Mouse (Mus musculus) kidney, embryonic 15.5 days (tissue): ENCODE measurements around the gene Nhlh2. TPM values are rescaled to one million over a fixed set of nuclear protein-coding genes. Genes with fewer than 3 reads are reported as not detected.

Experiments
- ATAC-seq: fragments of 200-750 bp; cut with Nextera tagmentation; replicated peaks from 2 replicates; pipeline ENCODE4 v1.8.0; 2017; ENCODE audit warnings: moderate TSS enrichment; ENCODE audit not compliant: low FRiP score
- H3K27ac ChIP-seq: fragments of 300-500 bp; sonication (generic); 2 replicates; pipeline ENCODE4 v1.5.1; 2015; ENCODE audit warnings: mild to moderate bottlenecking, inconsistent platforms
- H3K27me3 ChIP-seq: fragments of 300-500 bp; sonication (generic); 2 replicates; pipeline ENCODE4 v1.6.1; 2015; ENCODE audit warnings: inconsistent platforms
- H3K36me3 ChIP-seq: fragments of 300-500 bp; sonication (generic); 2 replicates; pipeline ENCODE4 v1.6.1; 2015; ENCODE audit warnings: inconsistent platforms
- H3K4me1 ChIP-seq: fragments of 300-500 bp; sonication (generic); 2 replicates; pipeline ENCODE4 v1.6.1; 2015; ENCODE audit warnings: inconsistent platforms
- H3K4me2 ChIP-seq: fragments of 300-500 bp; sonication (generic); 2 replicates; pipeline ENCODE4 v1.6.1; 2015; ENCODE audit warnings: moderate library complexity, mild to moderate bottlenecking, inconsistent platforms
- H3K4me3 ChIP-seq: fragments of 300-500 bp; sonication (generic); replicated peaks from 2 replicates; pipeline ENCODE4 v1.5.1; 2015; ENCODE audit warnings: mild to moderate bottlenecking, inconsistent platforms
- H3K9ac ChIP-seq: fragments of 300-500 bp; sonication (generic); 2 replicates; pipeline ENCODE4 v1.6.1; 2015; ENCODE audit warnings: mild to moderate bottlenecking, inconsistent platforms
- H3K9me3 ChIP-seq: fragments of 300-500 bp; sonication (generic); replicated peaks from 2 replicates; pipeline ENCODE4 v1.6.1; 2016; ENCODE audit warnings: inconsistent platforms
- WGBS: fragments of 180-500 bp; shearing (Covaris S2); methylation state at CpG from one replicate; pipeline ENCODE4 v1.1.7; 2015; ENCODE audit warnings: mixed read lengths; 5-methylcytosine and 5-hydroxymethylcytosine counted together
- polyA plus RNA-seq: library from polyadenylated mRNA; unstranded; fragments of >200 nt; fragmentation: Nextera tagmentation; extraction: Ambion mirVana; gene quantifications from 2 replicates; pipeline ENCODE4 v1.2.1, GENCODE M21; 2015

The Nhlh2 gene
- polyA plus RNA-seq, 1 experiment from 2014 or later: not detected

DNA sequence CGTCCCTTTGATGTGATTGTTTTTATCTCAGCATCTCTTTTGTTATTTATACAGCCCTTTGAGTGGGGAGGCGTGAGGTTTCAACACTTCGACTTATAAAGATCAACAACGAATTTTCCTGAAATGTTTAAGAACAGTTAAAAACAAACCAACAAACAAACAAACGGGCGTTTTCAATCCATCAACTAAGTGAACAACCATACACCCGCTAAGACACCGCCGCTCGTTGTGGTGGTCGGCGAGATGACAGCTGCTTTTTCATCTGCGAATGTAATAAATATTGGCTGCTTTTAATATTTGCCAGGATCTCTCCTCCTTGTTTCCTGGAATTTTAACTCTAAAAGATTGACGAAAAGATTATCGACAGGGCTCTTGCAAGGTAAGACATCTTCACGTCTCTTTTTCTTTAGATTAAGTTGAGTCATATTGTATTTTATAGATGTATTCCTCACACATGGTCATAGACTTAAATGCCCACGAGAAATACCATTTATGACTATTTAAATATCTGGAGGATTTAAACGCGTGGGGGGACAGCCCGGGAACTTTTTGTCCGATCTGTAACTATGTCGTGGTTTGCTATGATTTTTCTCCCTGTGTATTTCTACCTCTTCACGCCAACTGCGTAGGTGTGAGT is 923 bp downstream of the Nhlh2 start:
- Histone ChIP-seq H3K27me3 (peaks cover 82% of the 10 kb centered on the region), H3K9me3 (no peaks in the 10 kb centered on the region), H3K27ac (no peak overlapping the region), H3K4me3 (peak overlapping the region; percentile 37), H3K4me2 (no peak overlapping the region), H3K36me3 (no peaks in the 10 kb centered on the region), H3K4me1 (peaks cover 21% of the 10 kb centered on the region), H3K9ac (no peak overlapping the region)
- WGBS: 3% methylated on average over 24 of the region's 24 CpGs
- ATAC-seq: no peak

DNA sequence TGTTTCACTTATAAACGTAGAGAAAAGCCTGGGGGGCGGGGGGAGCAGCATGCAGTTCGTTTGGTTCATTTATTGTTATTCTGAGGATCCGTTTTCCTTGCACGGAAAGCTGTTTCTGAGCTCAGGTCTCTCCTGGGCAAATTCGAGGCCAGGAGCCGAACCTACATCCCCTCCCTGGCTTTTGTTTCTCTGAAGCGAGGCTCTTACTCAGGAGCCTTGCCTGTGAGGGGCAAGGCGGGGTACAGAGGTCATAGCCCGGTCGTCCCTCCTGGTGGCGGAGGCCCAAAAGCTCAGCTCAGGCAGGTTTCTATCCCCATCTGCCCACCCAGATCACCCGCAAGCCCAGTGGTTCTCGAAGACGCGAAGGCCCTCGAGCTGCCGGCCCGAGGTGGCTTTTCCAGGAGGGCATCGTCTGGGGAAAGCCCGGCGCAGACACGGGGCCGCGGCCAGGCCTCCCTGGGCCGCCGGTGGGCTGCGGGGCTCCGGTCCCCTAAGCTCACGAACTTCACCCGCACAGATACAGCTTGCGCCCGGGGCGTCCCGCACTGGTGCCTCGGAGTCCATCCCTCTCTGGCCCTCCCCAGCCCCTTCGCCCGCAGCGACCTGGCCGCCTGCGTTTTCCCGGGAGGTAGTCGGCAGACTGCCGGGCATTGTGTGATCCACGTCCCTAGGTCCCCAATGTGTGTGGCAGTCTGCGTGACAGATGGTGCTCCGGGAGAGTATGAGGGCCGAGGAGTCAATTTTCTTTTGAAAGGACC is 1.6 kb downstream of the Nhlh2 start:
- Histone ChIP-seq H3K27ac (no peak overlapping the region), H3K4me2 (peak overlapping the region; percentile 61), H3K9ac (no peak overlapping the region), H3K27me3 (peaks cover 89% of the 10 kb centered on the region), H3K36me3 (no peaks in the 10 kb centered on the region), H3K4me3 (peak overlapping the region; percentile 37), H3K4me1 (peaks cover 21% of the 10 kb centered on the region), H3K9me3 (no peaks in the 10 kb centered on the region)
- WGBS: under 1% methylated on average over 48 of the region's 48 CpGs
- no peak; the same call in 1 of the 2 replicates for ATAC-seq

DNA sequence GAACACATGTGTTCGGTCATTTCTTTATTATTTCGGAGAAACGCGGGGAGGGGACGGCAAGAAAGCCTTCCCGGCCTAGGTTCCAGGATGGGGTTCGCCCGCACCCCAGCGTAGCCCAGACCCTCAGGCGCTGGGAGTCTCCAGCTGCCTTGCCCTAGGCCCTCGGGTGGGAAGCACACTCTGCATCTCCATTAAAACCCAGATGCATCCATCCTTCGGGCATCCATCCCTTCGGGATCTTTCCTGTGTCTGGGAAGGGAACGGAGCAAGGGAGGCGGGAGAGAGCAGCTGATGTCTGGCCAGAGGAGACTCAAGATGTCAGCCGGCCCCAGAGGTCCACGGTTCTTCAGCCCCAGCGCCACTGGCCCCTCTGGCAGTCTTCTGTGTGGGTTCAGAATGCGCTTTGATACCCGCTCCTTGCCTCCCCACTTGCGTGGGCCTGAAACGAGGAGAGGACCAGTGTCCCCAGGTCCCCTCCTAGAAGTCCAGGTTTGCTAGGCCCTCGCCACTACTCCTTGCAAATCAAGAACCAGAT is 2.3 kb downstream of the Nhlh2 start:
- Histone ChIP-seq H3K9ac (no peak overlapping the region), H3K4me3 (peak overlapping the region; percentile 37), H3K4me1 (peaks cover 23% of the 10 kb centered on the region), H3K27me3 (peaks cover 95% of the 10 kb centered on the region), H3K27ac (no peak overlapping the region), H3K4me2 (peak overlapping the region; percentile 61), H3K9me3 (no peaks in the 10 kb centered on the region), H3K36me3 (no peaks in the 10 kb centered on the region)
- ATAC-seq: peak; percentile 43; the same call in 1 of the 2 replicates
- 5% methylated on average over 23 of the region's 23 CpGs for WGBS

DNA sequence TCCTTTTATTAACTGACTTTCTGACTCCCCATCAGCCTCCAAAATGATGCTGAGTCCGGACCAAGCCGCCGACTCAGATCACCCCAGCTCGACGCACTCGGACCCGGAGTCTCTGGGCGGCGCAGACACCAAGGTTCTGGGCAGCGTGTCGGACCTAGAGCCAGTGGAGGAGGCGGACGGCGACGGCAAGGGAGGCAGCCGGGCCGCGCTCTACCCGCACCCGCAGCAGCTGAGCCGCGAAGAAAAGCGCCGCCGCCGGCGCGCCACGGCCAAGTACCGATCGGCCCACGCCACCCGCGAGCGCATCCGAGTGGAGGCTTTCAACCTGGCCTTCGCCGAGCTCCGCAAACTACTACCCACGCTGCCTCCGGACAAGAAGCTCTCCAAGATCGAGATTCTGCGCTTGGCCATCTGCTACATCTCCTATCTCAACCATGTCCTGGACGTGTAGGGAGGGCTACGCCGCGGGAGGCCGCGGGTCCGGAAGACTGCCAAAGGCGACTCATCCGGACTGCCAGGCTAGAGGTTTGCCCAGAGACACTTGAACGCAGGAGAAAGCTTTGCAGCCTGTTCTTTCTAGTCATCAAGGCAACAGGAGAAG is 2.8 kb downstream of the Nhlh2 start:
- WGBS: under 1% methylated on average over 53 of the region's 53 CpGs
- Histone ChIP-seq H3K9ac (no peak overlapping the region), H3K4me1 (peaks cover 25% of the 10 kb centered on the region), H3K27ac (no peak overlapping the region), H3K36me3 (no peaks in the 10 kb centered on the region), H3K9me3 (no peaks in the 10 kb centered on the region), H3K27me3 (peaks cover 93% of the 10 kb centered on the region), H3K4me2 (peak overlapping the region; percentile 61), H3K4me3 (peak overlapping the region; percentile 37)
- ATAC-seq: no peak; the same call in 1 of the 2 replicates

DNA sequence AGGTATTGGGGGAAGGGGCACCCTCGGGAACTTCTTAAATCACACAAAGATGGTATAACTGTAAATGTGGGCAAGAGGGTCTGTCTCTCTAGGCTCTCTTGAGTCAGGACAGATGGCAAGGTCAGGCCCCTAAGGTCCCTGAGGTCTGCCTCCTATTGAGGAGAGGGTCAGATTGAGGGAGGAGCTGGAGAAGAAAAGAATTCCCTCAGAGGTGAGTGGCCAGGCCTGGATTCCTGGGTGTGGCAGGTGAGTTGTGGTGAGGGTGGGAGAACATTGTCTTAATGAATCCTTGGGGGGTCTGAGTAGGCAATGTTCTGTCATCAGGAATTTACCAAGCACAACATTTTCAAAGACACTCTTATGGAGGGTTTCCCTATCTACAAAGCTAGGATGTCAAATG is 10.7 kb downstream of the Nhlh2 start:
- WGBS: 57% methylated on average over 1 of the region's 1 CpGs
- H3K4me2 ChIP-seq: no peak overlapping the region
- H3K27ac ChIP-seq: no peak overlapping the region
- H3K27me3 ChIP-seq: peaks cover 76% of the 10 kb centered on the region
- H3K9me3 ChIP-seq: no peaks in the 10 kb centered on the region
- no peaks in the 10 kb centered on the region for H3K36me3 ChIP-seq
- peaks cover 11% of the 10 kb centered on the region; the same call in 1 of the 2 replicates for H3K4me1 ChIP-seq
- H3K9ac ChIP-seq: no peak overlapping the region
- H3K4me3 ChIP-seq: no peak overlapping the region
- ATAC-seq: no peak

DNA sequence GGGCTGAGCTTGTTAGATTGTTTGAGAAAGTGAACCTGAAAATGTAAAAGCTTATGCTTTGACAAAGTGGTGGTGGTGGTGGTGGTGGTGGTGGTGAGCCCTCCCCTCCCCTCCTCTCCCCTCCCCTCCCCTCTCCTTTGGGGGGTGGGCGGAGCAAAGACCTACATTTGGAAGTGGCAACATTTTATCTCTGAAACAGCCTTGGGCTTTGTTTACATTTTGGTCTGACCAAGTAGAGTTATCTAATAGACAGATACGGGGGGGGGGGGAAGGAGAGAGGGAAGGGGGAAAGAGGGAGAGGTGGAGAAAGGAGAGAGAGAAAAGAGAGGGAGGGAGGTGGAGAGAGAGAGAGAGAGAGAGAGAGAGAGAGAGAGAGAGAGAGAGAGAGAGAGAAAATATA is 12.8 kb downstream of the Nhlh2 start:
- H3K4me3 ChIP-seq: no peak overlapping the region
- WGBS: 0% methylated on average over 1 of the region's 2 CpGs
- no peak for ATAC-seq
- H3K9me3 ChIP-seq: no peaks in the 10 kb centered on the region
- H3K4me2 ChIP-seq: no peak overlapping the region
- H3K27ac ChIP-seq: no peak overlapping the region
- H3K4me1 ChIP-seq: peaks cover 7% of the 10 kb centered on the region; the same call in 1 of the 2 replicates
- H3K36me3 ChIP-seq: no peaks in the 10 kb centered on the region
- H3K9ac ChIP-seq: no peak overlapping the region
- peaks cover 63% of the 10 kb centered on the region for H3K27me3 ChIP-seq

DNA sequence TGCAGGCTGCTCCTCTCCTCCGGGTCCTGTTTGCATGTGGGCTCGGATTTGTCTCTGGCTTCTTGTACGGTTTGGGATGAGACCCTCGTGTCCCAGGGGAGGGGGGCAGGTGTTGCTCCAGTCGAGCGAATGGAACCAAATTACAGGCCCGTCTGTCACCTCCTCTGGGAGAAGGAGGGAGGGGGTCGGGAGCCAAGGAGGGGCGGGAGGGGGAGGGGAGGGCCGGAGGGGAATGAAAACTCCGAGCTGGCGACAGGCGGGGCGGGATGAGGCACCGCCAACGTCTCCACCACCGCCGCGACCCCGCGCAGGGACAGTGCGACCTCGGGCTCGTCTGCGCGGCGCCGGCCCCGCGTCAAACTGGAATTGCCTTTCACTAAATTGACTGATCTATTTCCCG is 13.5 kb downstream of the Nhlh2 start:
- Histone ChIP-seq H3K9me3 (no peaks in the 10 kb centered on the region), H3K27me3 (peaks cover 61% of the 10 kb centered on the region), H3K4me2 (peak overlapping the region; percentile 66), H3K4me1 (peaks cover 7% of the 10 kb centered on the region; the same call in 1 of the 2 replicates), H3K4me3 (peak overlapping the region; percentile 35), H3K9ac (no peak overlapping the region), H3K36me3 (no peaks in the 10 kb centered on the region), H3K27ac (no peak overlapping the region)
- ATAC-seq: no peak
- 1% methylated on average over 27 of the region's 31 CpGs for WGBS

DNA sequence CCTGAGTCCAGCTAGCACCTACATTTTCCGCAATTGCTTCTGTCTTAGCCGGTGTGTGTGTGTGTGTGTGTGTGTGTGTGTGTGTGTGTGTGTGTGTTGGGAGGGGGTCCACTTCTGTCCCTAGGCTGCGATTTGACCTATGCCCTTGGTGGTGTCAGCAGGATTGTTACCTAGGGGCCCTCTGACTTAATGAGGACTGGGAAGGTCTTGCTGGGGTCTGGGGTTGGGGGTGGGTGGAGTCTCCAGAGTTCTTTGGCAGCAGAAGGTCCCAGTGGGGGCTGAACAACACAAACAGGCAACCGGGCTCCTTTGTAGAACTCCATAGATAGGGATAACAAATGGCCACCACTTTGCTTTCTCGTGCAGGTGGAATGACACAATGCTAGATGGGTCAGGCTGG is 14.0 kb downstream of the Nhlh2 start:
- 6% methylated on average over 5 of the region's 5 CpGs for WGBS

DNA sequence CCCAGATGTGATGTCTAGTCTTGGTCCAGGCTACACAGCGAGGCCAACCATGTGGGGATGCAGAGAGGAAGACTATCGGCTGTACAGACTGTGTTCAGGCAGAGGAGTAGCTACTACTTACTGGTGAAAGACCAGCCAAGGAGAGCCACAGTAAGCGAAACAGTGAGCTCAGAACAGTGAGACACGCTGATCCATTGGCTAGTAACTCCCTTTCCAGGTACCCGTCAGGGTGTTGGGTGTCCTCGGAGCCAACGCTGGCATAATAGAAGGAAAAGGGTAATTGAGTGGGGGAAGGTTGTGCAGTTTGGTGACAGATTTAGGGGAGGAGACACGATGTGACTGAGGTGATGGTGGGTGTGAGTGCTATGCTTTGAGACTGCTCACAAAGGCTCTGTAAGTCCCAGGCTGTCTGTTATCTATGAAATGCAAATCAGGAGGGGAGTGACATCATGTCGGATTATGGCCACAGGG is 15.1 kb downstream of the Nhlh2 start:
- Histone ChIP-seq H3K36me3 (no peaks in the 10 kb centered on the region), H3K4me2 (no peak overlapping the region), H3K27me3 (peaks cover 53% of the 10 kb centered on the region), H3K4me3 (no peak overlapping the region), H3K9me3 (no peaks in the 10 kb centered on the region), H3K9ac (no peak overlapping the region), H3K27ac (no peak overlapping the region), H3K4me1 (peaks cover 7% of the 10 kb centered on the region; the same call in 1 of the 2 replicates)
- WGBS: 35% methylated on average over 9 of the region's 9 CpGs
- no peak for ATAC-seq

More for the DNA sequence above, 14.0 kb downstream of the Nhlh2 start:
- Histone ChIP-seq H3K4me3 (peak overlapping the region; percentile 35), H3K4me2 (peak overlapping the region; percentile 66), H3K9me3 (no peaks in the 10 kb centered on the region), H3K27ac (no peak overlapping the region), H3K27me3 (peaks cover 61% of the 10 kb centered on the region), H3K36me3 (no peaks in the 10 kb centered on the region), H3K9ac (no peak overlapping the region), H3K4me1 (peaks cover 7% of the 10 kb centered on the region; the same call in 1 of the 2 replicates)
- ATAC-seq: no peak

DNA sequence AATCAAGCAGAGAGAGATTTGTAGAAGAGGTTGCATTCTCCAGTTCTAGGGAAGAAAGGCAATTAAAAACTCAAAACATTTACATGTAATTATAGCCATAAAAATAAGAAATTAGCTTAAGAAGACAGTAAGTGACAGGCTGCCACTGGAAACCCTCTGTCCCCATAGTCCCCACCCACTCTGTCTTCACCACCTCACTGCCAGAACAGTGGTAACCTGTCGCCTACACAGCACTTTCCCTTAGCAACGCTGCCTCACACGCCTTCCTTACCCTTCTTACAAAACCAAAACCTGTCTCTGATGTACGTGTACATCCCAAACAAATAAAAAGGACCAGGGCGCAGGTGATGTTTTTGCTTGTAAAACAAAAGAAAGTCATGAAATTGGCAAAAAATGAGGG is 15.8 kb downstream of the Nhlh2 start:
- H3K9ac ChIP-seq: no peak overlapping the region
- no peaks in the 10 kb centered on the region for H3K9me3 ChIP-seq
- 79% methylated on average over 5 of the region's 5 CpGs for WGBS
- ATAC-seq: no peak
- no peaks in the 10 kb centered on the region for H3K36me3 ChIP-seq
- no peak overlapping the region for H3K27ac ChIP-seq
- H3K4me3 ChIP-seq: no peak overlapping the region
- no peak overlapping the region for H3K4me2 ChIP-seq
- H3K4me1 ChIP-seq: peaks cover 7% of the 10 kb centered on the region; the same call in 1 of the 2 replicates
- peaks cover 50% of the 10 kb centered on the region for H3K27me3 ChIP-seq

DNA sequence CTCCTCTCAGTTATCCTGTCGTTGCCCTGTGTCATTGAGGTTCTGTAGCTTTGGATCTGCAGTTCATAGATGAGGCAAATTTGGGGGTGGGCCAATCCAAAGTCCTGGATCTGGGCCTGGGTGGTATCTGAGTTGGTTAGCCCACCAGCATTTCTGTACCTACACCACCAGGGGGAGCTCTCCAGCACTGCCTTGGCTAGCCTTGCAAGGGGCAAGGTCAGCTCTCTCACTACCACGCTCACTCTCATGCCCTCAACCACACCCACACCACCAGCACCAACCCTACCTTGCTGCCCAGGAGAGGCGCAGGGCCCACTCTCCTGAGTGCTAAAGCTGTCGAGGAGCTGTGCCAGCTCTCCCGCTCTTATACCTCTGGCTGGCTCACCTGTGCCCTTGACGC is 18.0 kb downstream of the Nhlh2 start:
- no peak for ATAC-seq
- Histone ChIP-seq H3K36me3 (no peaks in the 10 kb centered on the region), H3K4me2 (no peak overlapping the region), H3K27ac (no peak overlapping the region), H3K9me3 (no peaks in the 10 kb centered on the region), H3K4me1 (peaks cover 7% of the 10 kb centered on the region; the same call in 1 of the 2 replicates), H3K27me3 (peaks cover 32% of the 10 kb centered on the region), H3K4me3 (no peak overlapping the region), H3K9ac (no peak overlapping the region)
- 61% methylated on average over 6 of the region's 6 CpGs for WGBS

DNA sequence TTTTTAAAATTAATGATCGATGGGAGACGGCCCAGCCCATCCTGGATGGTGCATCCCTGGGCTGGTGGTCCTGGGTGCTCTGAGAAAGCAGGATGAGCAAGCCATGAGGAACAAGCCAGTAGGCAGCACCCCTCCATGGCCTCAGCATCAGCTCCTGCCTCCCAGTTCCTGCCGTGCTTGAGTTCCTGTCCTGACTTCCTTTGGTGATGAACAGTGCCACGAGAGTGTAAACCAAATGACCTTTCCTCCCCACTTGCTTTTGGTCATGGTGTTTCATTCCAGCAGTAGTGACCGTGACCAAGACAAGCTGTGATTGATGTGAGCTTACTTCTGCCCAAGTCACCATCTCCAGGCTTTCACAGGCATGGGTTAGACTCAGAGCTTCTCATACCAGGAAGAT is 27.9 kb downstream of the Nhlh2 start:
- Histone ChIP-seq H3K4me2 (no peak overlapping the region), H3K4me3 (no peak overlapping the region), H3K9ac (no peak overlapping the region), H3K9me3 (no peaks in the 10 kb centered on the region), H3K4me1 (no peaks in the 10 kb centered on the region), H3K27me3 (no peaks in the 10 kb centered on the region), H3K27ac (no peak overlapping the region), H3K36me3 (no peaks in the 10 kb centered on the region)
- no peak for ATAC-seq
- 71% methylated on average over 5 of the region's 5 CpGs for WGBS
